Mouse (Mus musculus) hindbrain, embryonic 13.5 days (tissue): Measurements from ENCODE around the gene Prlh. TPM values are rescaled to one million over a fixed set of nuclear protein-coding genes. Genes with fewer than 3 reads are reported as not detected.
A peak's percentile ranks its signal among the peaks of the same experiment; 100 is the strongest.

ENCODE experiments used
- ATAC-seq: fragments of 200-750 bp; cut with Nextera tagmentation; 2 replicates; pipeline ENCODE4 v1.8.0; 2017; ENCODE audit warnings: moderate TSS enrichment; ENCODE audit not compliant: low FRiP score
- H3K27ac ChIP-seq: fragments of 300-500 bp; sonication (generic); 2 replicates; pipeline ENCODE4 v1.5.1; 2015; ENCODE audit warnings: inconsistent platforms, mild to moderate bottlenecking, moderate library complexity
- H3K27me3 ChIP-seq: fragments of 300-500 bp; sonication (generic); 2 replicates; pipeline ENCODE4 v1.6.1; 2015; ENCODE audit warnings: mild to moderate bottlenecking, inconsistent platforms
- H3K36me3 ChIP-seq: fragments of 300-500 bp; sonication (generic); 2 replicates; pipeline ENCODE4 v1.6.1; 2015; ENCODE audit warnings: mild to moderate bottlenecking, inconsistent platforms
- H3K4me1 ChIP-seq: fragments of 300-500 bp; sonication (generic); replicated peaks from 2 replicates; pipeline ENCODE4 v1.6.1; 2015; ENCODE audit warnings: inconsistent platforms
- H3K4me2 ChIP-seq: fragments of 300-500 bp; sonication (generic); 2 replicates; pipeline ENCODE4 v1.6.1; 2015; ENCODE audit warnings: inconsistent platforms, mild to moderate bottlenecking, moderate library complexity
- H3K4me3 ChIP-seq: fragments of 300-500 bp; sonication (generic); 2 replicates; pipeline ENCODE4 v1.5.1; 2015; ENCODE audit warnings: mild to moderate bottlenecking, inconsistent platforms
- H3K9ac ChIP-seq: fragments of 300-500 bp; sonication (generic); 2 replicates; pipeline ENCODE4 v1.6.1; 2015; ENCODE audit warnings: mild to moderate bottlenecking, inconsistent platforms
- H3K9me3 ChIP-seq: fragments of 300-500 bp; sonication (generic); 2 replicates; pipeline ENCODE4 v1.6.1; 2016; ENCODE audit warnings: inconsistent platforms
- WGBS: fragments of 180-500 bp; shearing (Covaris S2); methylation state at CpG from one replicate; pipeline ENCODE4 v1.1.7; 2015; 5-methylcytosine and 5-hydroxymethylcytosine counted together
- polyA plus RNA-seq: library from polyadenylated mRNA; unstranded; fragments of >200 nt; fragmentation: Nextera tagmentation; extraction: Ambion mirVana; gene quantifications from 2 replicates; pipeline ENCODE4 v1.2.1, GENCODE M21; 2015

Gene Prlh
- polyA plus RNA-seq, 1 experiment from 2014 or later: not detected

DNA sequence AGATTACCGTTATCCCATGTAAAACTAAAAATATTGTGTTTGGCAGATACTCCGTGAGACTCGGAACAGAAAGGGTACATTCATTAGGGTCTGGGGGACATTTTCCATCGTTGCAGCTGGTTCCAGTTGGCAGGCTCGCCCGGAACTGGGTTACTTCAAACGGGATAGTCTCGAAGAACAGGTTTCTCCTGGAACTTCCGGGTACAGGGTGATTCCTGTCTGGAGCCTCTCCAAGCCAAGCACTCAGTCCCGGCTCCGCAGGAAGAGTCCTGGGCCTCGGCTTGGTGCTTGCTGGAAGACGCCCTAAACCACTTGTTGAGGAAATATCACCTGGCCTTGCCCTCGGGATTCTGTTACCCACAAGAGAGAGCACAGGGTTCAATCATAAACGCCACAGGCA lies 25.6 kb upstream of the Prlh start:
- peaks cover 15% of the 10 kb centered on the region for H3K27me3 ChIP-seq
- H3K4me3 ChIP-seq: no peak overlapping the region
- no peak overlapping the region for H3K4me2 ChIP-seq
- H3K36me3 ChIP-seq: no peaks in the 10 kb centered on the region
- peaks cover 10% of the 10 kb centered on the region for H3K4me1 ChIP-seq
- no peak overlapping the region for H3K27ac ChIP-seq
- no peak for ATAC-seq
- H3K9ac ChIP-seq: no peak overlapping the region
- H3K9me3 ChIP-seq: no peaks in the 10 kb centered on the region
- WGBS: 61% methylated on average over 15 of the region's 15 CpGs

DNA sequence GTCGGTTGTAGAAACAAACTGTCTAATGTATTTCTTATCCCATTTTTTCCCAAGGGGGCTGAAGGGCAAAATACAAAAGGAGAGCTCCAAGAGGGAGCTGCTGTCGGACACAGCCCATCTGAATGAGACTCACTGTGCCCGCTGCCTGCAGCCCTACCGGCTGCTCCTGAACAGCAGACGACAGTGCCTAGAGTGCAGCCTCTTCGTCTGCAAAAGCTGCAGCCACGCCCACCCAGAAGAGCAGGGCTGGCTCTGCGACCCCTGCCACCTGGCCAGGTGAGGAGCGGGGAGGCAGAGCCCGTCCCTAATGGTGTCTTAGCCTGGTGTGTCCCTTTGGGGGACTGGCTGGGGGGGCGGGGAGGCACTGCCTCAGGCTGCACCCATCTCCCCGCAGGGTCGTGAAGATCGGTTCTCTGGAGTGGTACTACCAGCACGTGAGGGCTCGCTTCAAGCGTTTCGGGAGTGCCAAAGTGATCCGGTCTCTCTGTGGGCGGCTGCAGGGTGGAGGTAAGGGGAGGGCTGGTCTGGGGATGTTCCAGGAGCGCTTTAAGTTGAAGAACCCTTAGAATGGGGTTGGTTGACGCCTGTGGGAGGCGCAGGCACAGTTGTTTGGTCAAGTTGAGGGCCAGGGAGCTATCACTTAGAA lies 24.9 kb upstream of the Prlh start:
- H3K36me3 ChIP-seq: no peaks in the 10 kb centered on the region
- H3K4me1 ChIP-seq: peaks cover 10% of the 10 kb centered on the region
- ATAC-seq: peak; percentile 32; the same call in 1 of the 2 replicates
- 1% methylated on average over 23 of the region's 23 CpGs for WGBS
- peaks cover 15% of the 10 kb centered on the region for H3K27me3 ChIP-seq
- peak overlapping the region; percentile 54 for H3K4me2 ChIP-seq
- peak overlapping the region; percentile 23 for H3K4me3 ChIP-seq
- H3K9me3 ChIP-seq: no peaks in the 10 kb centered on the region
- H3K27ac ChIP-seq: no peak overlapping the region
- H3K9ac ChIP-seq: no peak overlapping the region; the same call in 1 of the 2 replicates

GRCm38 (mm10) chr1:90928575-90928934 lies 24.4 kb upstream of the Prlh start:
- peaks cover 15% of the 10 kb centered on the region for H3K27me3 ChIP-seq
- H3K4me1 ChIP-seq: peaks cover 10% of the 10 kb centered on the region
- H3K4me2 ChIP-seq: peak overlapping the region; percentile 54
- no peaks in the 10 kb centered on the region for H3K36me3 ChIP-seq
- no peak overlapping the region for H3K27ac ChIP-seq
- ATAC-seq: 0 out of 2 replicates have a peak, but pooled peaks have one; percentile 43
- no peaks in the 10 kb centered on the region for H3K9me3 ChIP-seq
- H3K4me3 ChIP-seq: no peak overlapping the region
- WGBS: 6% methylated on average over 6 of the region's 6 CpGs
- H3K9ac ChIP-seq: no peak overlapping the region

DNA sequence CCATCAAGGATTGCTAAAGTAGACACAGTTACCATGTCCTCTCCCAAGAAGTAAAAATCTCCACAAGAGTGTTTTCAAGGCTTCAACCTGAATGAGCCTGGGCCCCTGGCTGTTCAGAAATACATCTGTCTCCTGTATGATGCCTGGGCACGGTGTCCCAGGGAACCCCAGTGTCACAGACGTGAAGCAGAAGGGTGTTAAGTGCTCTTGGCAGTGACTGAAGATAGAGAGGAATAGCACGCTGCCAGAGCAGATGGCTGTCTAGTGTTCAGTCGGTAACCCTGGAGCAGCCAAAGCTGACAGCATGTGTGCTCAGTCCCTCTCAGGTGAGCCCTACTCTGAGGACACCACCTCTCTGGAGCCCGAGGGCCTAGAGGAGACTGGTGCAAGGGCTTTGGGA lies 19.9 kb upstream of the Prlh start:
- Histone ChIP-seq H3K4me2 (no peak overlapping the region), H3K27me3 (peaks cover 7% of the 10 kb centered on the region), H3K4me3 (no peak overlapping the region), H3K9me3 (no peaks in the 10 kb centered on the region), H3K4me1 (peaks cover 4% of the 10 kb centered on the region), H3K9ac (no peak overlapping the region), H3K27ac (no peak overlapping the region), H3K36me3 (no peaks in the 10 kb centered on the region)
- ATAC-seq: no peak
- WGBS: 83% methylated on average over 5 of the region's 5 CpGs

DNA sequence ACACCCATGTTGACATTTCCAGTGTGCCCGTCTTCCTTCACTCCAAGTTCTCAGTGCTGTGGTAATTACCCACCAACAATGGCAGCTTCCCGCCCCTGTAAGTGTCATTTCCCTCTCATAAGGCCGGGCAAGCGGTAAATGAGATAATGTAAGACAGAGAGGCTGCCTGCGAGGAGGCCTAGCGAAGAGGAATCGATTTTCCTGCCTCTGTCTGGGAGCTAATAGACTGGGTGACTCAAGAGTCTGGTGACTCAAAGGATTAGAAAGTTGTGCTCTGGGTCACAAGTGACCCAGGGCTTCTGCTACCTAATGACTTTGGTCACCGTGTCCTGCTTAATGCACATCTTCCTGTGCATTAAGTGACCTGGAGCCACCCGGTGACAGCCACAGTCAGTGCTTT lies 15.9 kb upstream of the Prlh start:
- no peak overlapping the region for H3K27ac ChIP-seq
- H3K36me3 ChIP-seq: no peaks in the 10 kb centered on the region
- no peak for ATAC-seq
- no peak overlapping the region for H3K9ac ChIP-seq
- H3K4me1 ChIP-seq: no peaks in the 10 kb centered on the region
- H3K9me3 ChIP-seq: no peaks in the 10 kb centered on the region
- WGBS: 70% methylated on average over 9 of the region's 9 CpGs
- no peak overlapping the region for H3K4me3 ChIP-seq
- 0 out of 2 replicates have a peak, but pooled peaks cover 3% of the 10 kb centered on the region for H3K27me3 ChIP-seq
- no peak overlapping the region for H3K4me2 ChIP-seq

DNA sequence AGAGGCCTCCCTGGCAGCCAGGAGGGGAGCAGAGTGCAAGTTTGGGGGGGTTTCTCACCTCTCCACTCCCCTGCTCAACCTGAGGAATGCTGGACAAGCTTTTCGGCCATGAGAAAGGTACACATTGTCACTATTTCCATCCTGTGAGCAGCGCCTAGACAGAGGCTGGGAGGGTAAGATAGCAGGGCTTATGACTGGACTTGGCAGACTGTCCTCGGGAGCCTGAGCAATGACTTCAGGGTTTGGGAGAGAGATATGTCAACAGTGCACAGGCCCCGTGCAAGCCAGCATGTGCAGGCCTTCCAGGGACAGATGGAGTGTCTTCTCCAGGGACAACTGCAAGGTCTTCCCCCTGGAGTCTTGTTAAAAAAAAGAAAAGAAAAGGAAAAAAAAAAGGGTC lies 12.9 kb upstream of the Prlh start:
- ATAC-seq: no peak
- Histone ChIP-seq H3K27me3 (0 out of 2 replicates have a peak, but pooled peaks cover 4% of the 10 kb centered on the region), H3K9me3 (no peaks in the 10 kb centered on the region), H3K4me2 (no peak overlapping the region), H3K9ac (no peak overlapping the region), H3K4me1 (no peaks in the 10 kb centered on the region), H3K27ac (no peak overlapping the region), H3K36me3 (no peaks in the 10 kb centered on the region), H3K4me3 (no peak overlapping the region)
- 81% methylated on average over 4 of the region's 4 CpGs for WGBS

- no peak for ATAC-seq
- H3K9ac ChIP-seq: no peak overlapping the region
- no peaks in the 10 kb centered on the region for H3K36me3 ChIP-seq
- no peak overlapping the region for H3K27ac ChIP-seq
- H3K4me3 ChIP-seq: no peak overlapping the region
- no peaks in the 10 kb centered on the region for H3K4me1 ChIP-seq
- H3K9me3 ChIP-seq: no peaks in the 10 kb centered on the region
- 0 out of 2 replicates have a peak, but pooled peaks cover 3% of the 10 kb centered on the region for H3K27me3 ChIP-seq
- WGBS: 49% methylated on average over 10 of the region's 10 CpGs
- no peak overlapping the region for H3K4me2 ChIP-seq
Observed at GRCm38 (mm10) chr1:90945171-90945570, 7.7 kb upstream of the Prlh start.

DNA sequence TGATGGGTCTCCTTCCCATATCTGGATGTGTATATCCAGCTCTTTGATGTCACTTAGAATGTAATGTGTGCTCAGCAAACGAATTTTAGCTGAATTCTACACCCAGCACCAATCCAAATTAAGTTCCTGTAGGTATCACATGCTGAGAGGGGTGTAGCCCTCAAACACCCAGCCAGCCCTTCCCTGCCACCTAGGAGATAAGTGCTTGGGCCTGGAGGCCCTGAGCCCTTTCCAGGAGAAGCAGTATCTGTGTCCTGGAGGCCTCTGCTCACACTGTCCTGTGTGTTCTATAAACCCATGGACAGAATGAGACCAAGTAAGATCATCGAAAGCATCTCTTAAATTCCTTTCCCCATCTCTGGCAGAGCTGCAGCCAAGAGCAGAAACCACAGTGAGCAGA lies 5.7 kb upstream of the Prlh start:
- 72% methylated on average over 2 of the region's 2 CpGs for whole genome bisulfite sequencing
- 0 out of 2 replicates have a peak, but pooled peaks cover 3% of the 10 kb centered on the region for H3K27me3 ChIP-seq
- H3K27ac ChIP-seq: no peak overlapping the region

GRCm38 (mm10) chr1:90949309-90949708 lies 3.6 kb upstream of the Prlh start:
- H3K9me3 ChIP-seq: no peaks in the 10 kb centered on the region
- WGBS: 76% methylated on average over 9 of the region's 9 CpGs
- H3K27ac ChIP-seq: no peak overlapping the region
- no peaks in the 10 kb centered on the region for H3K36me3 ChIP-seq
- ATAC-seq: no peak
- no peak overlapping the region for H3K4me2 ChIP-seq
- no peaks in the 10 kb centered on the region for H3K27me3 ChIP-seq
- no peaks in the 10 kb centered on the region for H3K4me1 ChIP-seq
- no peak overlapping the region for H3K4me3 ChIP-seq
- H3K9ac ChIP-seq: no peak overlapping the region

More for the DNA sequence above, 5.7 kb upstream of the Prlh start:
- Histone ChIP-seq H3K36me3 (no peaks in the 10 kb centered on the region), H3K4me2 (no peak overlapping the region), H3K4me3 (no peak overlapping the region), H3K9ac (no peak overlapping the region), H3K4me1 (no peaks in the 10 kb centered on the region), H3K9me3 (no peaks in the 10 kb centered on the region)
- ATAC-seq: no peak

DNA sequence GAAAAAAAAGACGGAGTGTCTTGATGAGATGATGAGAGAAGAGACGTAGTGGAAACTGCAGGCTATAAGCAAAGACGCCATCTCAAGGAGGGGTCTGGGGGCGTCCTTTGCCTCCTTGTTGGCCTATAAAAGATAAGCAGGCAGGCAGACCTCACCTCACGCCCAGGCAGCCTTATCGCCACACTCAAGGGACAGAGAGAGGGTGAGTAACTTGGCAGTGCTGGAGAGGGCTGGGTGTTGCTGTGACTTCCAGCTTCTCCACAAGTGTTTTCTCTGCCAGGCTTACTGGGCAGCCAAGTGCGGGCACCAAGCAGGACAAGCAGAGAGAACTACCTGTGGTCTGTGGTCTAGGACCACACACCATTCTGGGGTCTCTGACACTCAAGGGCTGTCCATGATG lies 1.2 kb upstream of the Prlh start:
- H3K27me3 ChIP-seq: no peaks in the 10 kb centered on the region
- H3K9ac ChIP-seq: no peak overlapping the region
- no peak overlapping the region for H3K4me3 ChIP-seq
- ATAC-seq: no peak
- H3K4me2 ChIP-seq: no peak overlapping the region
- no peaks in the 10 kb centered on the region for H3K36me3 ChIP-seq
- H3K9me3 ChIP-seq: no peaks in the 10 kb centered on the region
- H3K4me1 ChIP-seq: no peaks in the 10 kb centered on the region; the same call in 1 of the 2 replicates
- WGBS: 88% methylated on average over 7 of the region's 7 CpGs
- no peak overlapping the region for H3K27ac ChIP-seq

GRCm38 (mm10) chr1:90953688-90954087 lies 780 bp downstream of the Prlh start:
- 80% methylated on average over 11 of the region's 11 CpGs for WGBS
- Histone ChIP-seq H3K36me3 (no peaks in the 10 kb centered on the region), H3K4me1 (no peaks in the 10 kb centered on the region; the same call in 1 of the 2 replicates), H3K27ac (no peak overlapping the region), H3K27me3 (peaks cover 7% of the 10 kb centered on the region; the same call in 1 of the 2 replicates), H3K9me3 (no peaks in the 10 kb centered on the region), H3K4me2 (no peak overlapping the region), H3K9ac (no peak overlapping the region), H3K4me3 (no peak overlapping the region)
- no peak for ATAC-seq

DNA sequence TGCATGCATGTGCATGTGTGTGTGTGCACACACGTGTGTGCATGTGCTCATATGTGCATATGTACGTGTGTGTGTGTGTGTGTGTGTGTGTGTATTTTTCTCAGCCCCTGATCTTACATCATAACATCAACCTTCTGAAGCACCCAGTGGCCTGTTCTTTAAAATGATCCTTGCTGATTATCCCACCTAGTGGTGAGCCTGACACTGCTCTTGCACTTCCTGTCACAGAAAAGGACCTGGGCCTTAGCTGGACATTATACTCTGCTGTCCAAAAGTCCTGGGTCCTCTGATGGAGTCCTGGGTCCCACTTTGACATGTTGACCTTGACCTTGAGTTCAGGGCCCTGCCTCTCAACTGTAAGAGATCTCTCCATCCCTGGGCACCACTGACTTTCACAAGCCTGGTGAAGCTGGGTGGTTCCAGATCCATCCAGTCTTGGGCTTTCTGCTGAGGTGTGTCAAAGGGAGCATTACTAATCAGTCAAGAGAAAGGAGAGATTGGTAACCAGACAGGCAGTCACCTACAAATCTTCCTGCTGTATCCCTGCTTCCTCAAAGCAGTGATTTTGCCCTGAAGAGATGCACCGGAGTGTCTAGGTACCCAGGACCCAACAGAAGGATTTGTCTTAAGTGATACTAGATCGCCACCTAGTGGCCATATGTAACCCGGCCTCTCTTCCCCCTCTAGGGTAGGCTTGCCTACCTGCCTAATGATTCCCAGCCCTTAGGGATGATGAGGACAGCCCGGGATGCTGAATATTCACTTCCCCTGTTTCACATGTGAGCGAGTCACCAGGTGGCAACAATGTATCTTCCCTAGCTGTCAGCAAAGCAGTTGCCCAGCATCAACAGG lies 3.6 kb downstream of the Prlh start:
- Histone ChIP-seq H3K9me3 (no peaks in the 10 kb centered on the region), H3K9ac (no peak overlapping the region), H3K4me3 (no peak overlapping the region), H3K4me1 (no peaks in the 10 kb centered on the region; the same call in 1 of the 2 replicates), H3K27me3 (peaks cover 17% of the 10 kb centered on the region; the same call in 1 of the 2 replicates), H3K36me3 (no peaks in the 10 kb centered on the region), H3K4me2 (no peak overlapping the region), H3K27ac (no peak overlapping the region)
- WGBS: 27% methylated on average over 6 of the region's 7 CpGs
- ATAC-seq: peak; percentile 71; the same call in 1 of the 2 replicates
